Mouse (Mus musculus) MEL (cell line): Measurements from ENCODE around the gene Gm11985. TPM values are rescaled to one million over a fixed set of nuclear protein-coding genes. Genes with fewer than 3 reads are reported as not detected.

Source experiments
- DNase-seq: peaks from one replicate; pipeline ENCODE4 v3.0.0; 2011; ENCODE audit warnings: low read depth, low spot score
- H3K27ac ChIP-seq: 2 replicates; pipeline ENCODE4 v1.5.1; 2012; ENCODE audit warnings: low read depth, mild to moderate bottlenecking, control low read depth, low read length, moderate library complexity; ENCODE audit not compliant: control insufficient read depth
- H3K27me3 ChIP-seq, 2 experiments: fragments of 150-350 bp in 1 of 2; sonication (generic) in 1 of 2; 2 replicates each; pipeline ENCODE4 v1.6.1; 2012; ENCODE audit warnings: low read length in 2 of 2, mild to moderate bottlenecking in 2 of 2, improper control_type of control experiment in 1 of 2, moderate library complexity in 1 of 2; ENCODE audit not compliant: insufficient read depth in 2 of 2, control insufficient read depth in 1 of 2
- H3K36me3 ChIP-seq, 2 experiments: 2 replicates each; pipeline ENCODE4 v1.6.1; 2012 to 2014; ENCODE audit warnings: low read length in 2 of 2, improper control_type of control experiment in 1 of 2, inconsistent platforms in 1 of 2, mild to moderate bottlenecking in 1 of 2; ENCODE audit not compliant: insufficient read depth in 2 of 2, control insufficient read depth in 1 of 2
- H3K4me1 ChIP-seq, 2 experiments: fragments of 150-350 bp in 1 of 2; sonication (generic) in 1 of 2; 2 replicates each; pipeline ENCODE4 v1.6.1; 2012; ENCODE audit warnings: low read length in 2 of 2, improper control_type of control experiment in 1 of 2, mild to moderate bottlenecking in 1 of 2; ENCODE audit not compliant: insufficient read depth in 2 of 2, control insufficient read depth in 1 of 2
- H3K4me3 ChIP-seq, 2 experiments: fragments of 150-350 bp in 1 of 2; sonication (generic) in 1 of 2; 2 replicates each; pipeline ENCODE4 v1.5.1; 2012; ENCODE audit warnings: low read depth in 2 of 2, low read length in 2 of 2, mild to moderate bottlenecking in 2 of 2, moderate library complexity in 2 of 2, control low read depth in 1 of 2, improper control_type of control experiment in 1 of 2; ENCODE audit not compliant: control insufficient read depth in 1 of 2, insufficient read depth in 1 of 2
- H3K79me2 ChIP-seq: 2 replicates; pipeline ENCODE4 v1.6.1; 2012; ENCODE audit warnings: mild to moderate bottlenecking, low read length, moderate library complexity; ENCODE audit not compliant: control insufficient read depth, poor library complexity, insufficient read depth
- H3K9ac ChIP-seq: 2 replicates; pipeline ENCODE4 v1.6.1; 2012; ENCODE audit warnings: low read depth, mild to moderate bottlenecking, control low read depth, low read length, moderate library complexity; ENCODE audit not compliant: control insufficient read depth, poor library complexity, severe bottlenecking
- H3K9me3 ChIP-seq: fragments of 150-350 bp; sonication (generic); replicated peaks from 2 replicates; pipeline ENCODE4 v1.6.1; 2012; ENCODE audit warnings: mild to moderate bottlenecking, low read length, improper control_type of control experiment, moderate library complexity; ENCODE audit not compliant: insufficient read depth
- CTCF ChIP-seq, 3 experiments: IDR thresholded peaks in 2 of 3; conservative IDR thresholded peaks in 1 of 3; 2 replicates each; pipeline ENCODE4 v1.5.1; 2011 to 2012; ENCODE audit warnings: low read length in 3 of 3, low read depth in 2 of 3, mild to moderate bottlenecking in 2 of 3, improper control_type of control experiment in 1 of 3, inconsistent platforms in 1 of 3, mixed read lengths in 1 of 3, moderate library complexity in 1 of 3; ENCODE audit not compliant: control insufficient read depth in 1 of 3, insufficient read depth in 1 of 3, poor library complexity in 1 of 3, severe bottlenecking in 1 of 3
- E2F4 ChIP-seq: IDR thresholded peaks from 2 replicates; pipeline ENCODE4 v1.6.1; 2011; ENCODE audit warnings: low read depth, low read length, improper control_type of control experiment, borderline replicate concordance
- EP300 ChIP-seq, 2 experiments: IDR thresholded peaks; 2 replicates each; pipeline ENCODE4 v1.6.1; 2011; ENCODE audit warnings: improper control_type of control experiment in 2 of 2, low read length in 2 of 2, low read depth in 1 of 2, mild to moderate bottlenecking in 1 of 2
- JUND ChIP-seq: IDR thresholded peaks from 2 replicates; pipeline ENCODE4 v1.6.1; 2011; ENCODE audit warnings: low read depth, mild to moderate bottlenecking, improper control_type of control experiment, low read length
- MAFK ChIP-seq: IDR thresholded peaks from 2 replicates; pipeline ENCODE4 v1.6.1; 2011; ENCODE audit warnings: low read depth, mild to moderate bottlenecking, low read length, improper control_type of control experiment, borderline replicate concordance
- MEF2A ChIP-seq: IDR thresholded peaks from 2 replicates; pipeline ENCODE4 v1.6.1; 2014; ENCODE audit warnings: low read depth, mild to moderate bottlenecking, inconsistent platforms, low read length, improper control_type of control experiment; ENCODE audit not compliant: poor library complexity, insufficient replicate concordance, severe bottlenecking; ENCODE audit errors: extremely low read depth
- MXI1 ChIP-seq: IDR thresholded peaks from 2 replicates; pipeline ENCODE4 v1.6.1; 2011; ENCODE audit warnings: mild to moderate bottlenecking, low read depth, low read length, improper control_type of control experiment
- MYB ChIP-seq: IDR thresholded peaks from 2 replicates; pipeline ENCODE4 v1.6.1; 2011; ENCODE audit warnings: mild to moderate bottlenecking, low read depth, low read length, improper control_type of control experiment
- NRF1 ChIP-seq: IDR thresholded peaks from 2 replicates; pipeline ENCODE4 v1.6.1; 2014; ENCODE audit warnings: low read depth, mild to moderate bottlenecking, inconsistent platforms, low read length, improper control_type of control experiment, moderate library complexity; ENCODE audit not compliant: poor library complexity, insufficient read depth, severe bottlenecking
- POLR2A ChIP-seq, 2 experiments: IDR thresholded peaks; 2 replicates each; pipeline ENCODE4 v1.6.1; 2011 to 2012; ENCODE audit warnings: low read length in 2 of 2, mild to moderate bottlenecking in 2 of 2, control low read depth in 1 of 2, improper control_type of control experiment in 1 of 2, low read depth in 1 of 2, moderate library complexity in 1 of 2; ENCODE audit not compliant: control insufficient read depth in 1 of 2, insufficient read depth in 1 of 2, poor library complexity in 1 of 2
- POLR2AphosphoS2 ChIP-seq: IDR thresholded peaks from 2 replicates; pipeline ENCODE4 v1.6.1; 2011; ENCODE audit warnings: low read length, improper control_type of control experiment
- RCOR1 ChIP-seq: IDR thresholded peaks from 2 replicates; pipeline ENCODE4 v1.6.1; 2012; ENCODE audit warnings: low read depth, mild to moderate bottlenecking, inconsistent platforms, low read length, improper control_type of control experiment
- SIN3A ChIP-seq: IDR thresholded peaks from 2 replicates; pipeline ENCODE4 v1.6.1; 2012; ENCODE audit warnings: low read length, improper control_type of control experiment, inconsistent platforms
- TBP ChIP-seq: IDR thresholded peaks from 2 replicates; pipeline ENCODE4 v1.8.0; 2011; ENCODE audit warnings: low read depth, low read length, improper control_type of control experiment
- TCF12 ChIP-seq: IDR thresholded peaks from 2 replicates; pipeline ENCODE4 v1.6.1; 2014; ENCODE audit warnings: low read depth, mild to moderate bottlenecking, inconsistent platforms, low read length, improper control_type of control experiment, moderate library complexity
- UBTF ChIP-seq: IDR thresholded peaks from 2 replicates; pipeline ENCODE4 v1.6.1; 2012; ENCODE audit warnings: low read depth, mild to moderate bottlenecking, inconsistent platforms, low read length, improper control_type of control experiment, moderate library complexity, borderline replicate concordance; ENCODE audit not compliant: insufficient read depth
- USF1 ChIP-seq: IDR thresholded peaks from 2 replicates; pipeline ENCODE4 v1.6.1; 2014; ENCODE audit warnings: low read depth, mild to moderate bottlenecking, inconsistent platforms, low read length, improper control_type of control experiment, moderate library complexity
- USF2 ChIP-seq, 2 experiments: IDR thresholded peaks; 2 replicates each; pipeline ENCODE4 v1.6.1; 2011 to 2012; ENCODE audit warnings: improper control_type of control experiment in 2 of 2, low read length in 2 of 2, borderline replicate concordance in 1 of 2, inconsistent platforms in 1 of 2, low read depth in 1 of 2, mild to moderate bottlenecking in 1 of 2; ENCODE audit not compliant: insufficient read depth in 1 of 2
- ZMIZ1 ChIP-seq: IDR thresholded peaks from 2 replicates; pipeline ENCODE4 v1.6.1; 2012; ENCODE audit warnings: low read depth, mild to moderate bottlenecking, inconsistent platforms, low read length, improper control_type of control experiment, moderate library complexity
- ZNF384 ChIP-seq: IDR thresholded peaks from 2 replicates; pipeline ENCODE4 v1.6.1; 2012; ENCODE audit warnings: low read depth, mild to moderate bottlenecking, inconsistent platforms, low read length, improper control_type of control experiment
- polyA plus RNA-seq, 2 experiments: library from polyadenylated mRNA; stranded (reverse) in 1 of 2; unstranded in 1 of 2; fragments of >175 nt in 1 of 2; fragments of >200 nt in 1 of 2; gene quantifications; 2 replicates each; pipeline versions ENCODE4 v1.2.1 to v1.2.4; 2012; ENCODE audit warnings: low replicate concordance in 2 of 2, low read depth in 1 of 2; ENCODE audit not compliant: insufficient read length in 2 of 2, insufficient read depth in 1 of 2, missing spikeins in 1 of 2
- total RNA-seq: library from RNA; depleted of rRNA; stranded (reverse); fragments of 300-350 nt; gene quantifications from 2 replicates; pipeline ENCODE4 v1.2.3, GENCODE M21; 2012

The Gm11985 gene
- total and polyA plus RNA-seq, 3 experiments: not detected

- H3K79me2 ChIP-seq: no peaks in the 10 kb centered on the region
- H3K9me3 ChIP-seq: no peaks in the 10 kb centered on the region
- H3K4me3 ChIP-seq: no peak overlapping the region
- no peaks in the 10 kb centered on the region for H3K36me3 ChIP-seq
- H3K4me1 ChIP-seq: no peaks in the 10 kb centered on the region
- DNase-seq: no peak
- TF ChIP-seq TCF12 (no peak), RCOR1 (no peak), USF1 (no peak), ZMIZ1 (no peak), POLR2AphosphoS2 (no peak), EP300 (IDR thresholded peaks at IDR 0.05; ENCODE audit: low read depth in 1 of 2, low read length in 2 of 2) (no peak), SIN3A (no peak), MXI1 (no peak), E2F4 (no peak), CTCF (IDR thresholded peaks at IDR 0.05 in 2 of 3, conservative IDR thresholded peaks at IDR 0.05 in 1 of 3; ENCODE audit: control insufficient read depth in 1 of 3, insufficient read depth in 1 of 3, low read depth in 2 of 3, low read length in 3 of 3, poor library complexity in 1 of 3, severe bottlenecking in 1 of 3) (no peak), NRF1 (no peak), ZNF384 (no peak), POLR2A (IDR thresholded peaks at IDR 0.05; ENCODE audit: control insufficient read depth in 1 of 2, insufficient read depth in 1 of 2, low read depth in 1 of 2, low read length in 2 of 2, poor library complexity in 1 of 2) (no peak), USF2 (IDR thresholded peaks at IDR 0.05; ENCODE audit: borderline replicate concordance in 1 of 2, insufficient read depth in 1 of 2, low read depth in 1 of 2, low read length in 2 of 2) (no peak), MEF2A (no peak), JUND (no peak)
- TF ChIP-seq, all 39 proteins: peak for 0
- Histone ChIP-seq H3K27me3 (no peaks in the 10 kb centered on the region), H3K9ac (no peak overlapping the region), H3K27ac (no peak overlapping the region)
These were observed 26.4 kb upstream of the Gm11985 start for GRCm38 (mm10) chr11:7214761-7215160.

GRCm38 (mm10) chr11:7214342-7214660 is 25.9 kb upstream of the Gm11985 start:
- no peak overlapping the region for H3K4me3 ChIP-seq
- DNase-seq: no peak
- no peaks in the 10 kb centered on the region for H3K4me1 ChIP-seq
- H3K9me3 ChIP-seq: no peaks in the 10 kb centered on the region
- no peaks in the 10 kb centered on the region for H3K79me2 ChIP-seq
- no peak for TF ChIP-seq TBP
- TF ChIP-seq UBTF: no peak
- no peak for TF ChIP-seq E2F4
- no peak for TF ChIP-seq MYB
- TF ChIP-seq NRF1: no peak
- TF ChIP-seq MAFK: no peak
- TF ChIP-seq, all 39 proteins: peak for 0
- H3K36me3 ChIP-seq: no peaks in the 10 kb centered on the region
- no peaks in the 10 kb centered on the region for H3K27me3 ChIP-seq
- H3K9ac ChIP-seq: no peak overlapping the region
- no peak overlapping the region for H3K27ac ChIP-seq
